Mouse (Mus musculus) midbrain, postnatal 0 days (tissue): ENCODE measurements at regions not wholly inside any gene's neighbourhood (a gene's known extent, or its start where the extent isn't known, plus 50 kb on each side); places are given as distances from the start of the nearest gene placed in this dataset.

Experiments
- ATAC-seq: fragments of 200-750 bp; cut with Nextera tagmentation; 2 replicates; pipeline ENCODE4 v1.8.0; 2017; ENCODE audit warnings: moderate number of reproducible peaks, mild to moderate bottlenecking, moderate TSS enrichment, moderate library complexity; ENCODE audit not compliant: low FRiP score
- DNase-seq: peaks from one replicate; pipeline ENCODE4 v3.0.0-alpha.2; 2015; ENCODE audit warnings: low spot score
- H3K27ac ChIP-seq: fragments of 300-500 bp; sonication (generic); 2 replicates; pipeline ENCODE4 v1.5.1; 2014; ENCODE audit warnings: low read depth, mild to moderate bottlenecking, low read length, mixed read lengths
- H3K27me3 ChIP-seq: fragments of 300-500 bp; sonication (generic); 2 replicates; pipeline ENCODE4 v1.6.1; 2014; ENCODE audit warnings: low read length, control low read depth, mixed read lengths; ENCODE audit not compliant: insufficient read depth
- H3K36me3 ChIP-seq: fragments of 300-500 bp; sonication (generic); 2 replicates; pipeline ENCODE4 v1.6.1; 2014; ENCODE audit warnings: low read length, control low read depth, mixed read lengths; ENCODE audit not compliant: insufficient read depth
- H3K4me1 ChIP-seq: fragments of 300-500 bp; sonication (generic); 2 replicates; pipeline ENCODE4 v1.6.1; 2014; ENCODE audit warnings: mild to moderate bottlenecking, control low read depth, antibody characterized with exemption, low read length, mixed read lengths; ENCODE audit not compliant: insufficient read depth
- H3K4me2 ChIP-seq: fragments of 300-500 bp; sonication (generic); 2 replicates; pipeline ENCODE4 v1.6.1; 2014; ENCODE audit warnings: low read depth, mild to moderate bottlenecking, low read length, mixed read lengths; ENCODE audit not compliant: poor library complexity, severe bottlenecking
- H3K4me3 ChIP-seq: fragments of 300-500 bp; sonication (generic); 2 replicates; pipeline ENCODE4 v1.5.1; 2014; ENCODE audit warnings: low read depth, mild to moderate bottlenecking, low read length, moderate library complexity
- H3K9ac ChIP-seq: fragments of 300-500 bp; sonication (generic); replicated peaks from 2 replicates; pipeline ENCODE4 v1.6.1; 2014; ENCODE audit warnings: mild to moderate bottlenecking, low read length, moderate library complexity, mixed read lengths; ENCODE audit not compliant: poor library complexity, severe bottlenecking
- H3K9me3 ChIP-seq: fragments of 300-500 bp; sonication (generic); 2 replicates; pipeline ENCODE4 v1.6.1; 2016; ENCODE audit warnings: low read length, control low read depth
- CTCF ChIP-seq: IDR thresholded peaks from 2 replicates; pipeline ENCODE4 v1.5.1; 2016; ENCODE audit warnings: antibody characterized with exemption, mild to moderate bottlenecking
- WGBS: fragments of 180-500 bp; shearing (Covaris S2); extraction: QIAGEN DNeasy Blood & Tissue Kit; methylation state at CpG from one replicate; pipeline ENCODE4 v1.1.7; 2014; 5-methylcytosine and 5-hydroxymethylcytosine counted together

DNA sequence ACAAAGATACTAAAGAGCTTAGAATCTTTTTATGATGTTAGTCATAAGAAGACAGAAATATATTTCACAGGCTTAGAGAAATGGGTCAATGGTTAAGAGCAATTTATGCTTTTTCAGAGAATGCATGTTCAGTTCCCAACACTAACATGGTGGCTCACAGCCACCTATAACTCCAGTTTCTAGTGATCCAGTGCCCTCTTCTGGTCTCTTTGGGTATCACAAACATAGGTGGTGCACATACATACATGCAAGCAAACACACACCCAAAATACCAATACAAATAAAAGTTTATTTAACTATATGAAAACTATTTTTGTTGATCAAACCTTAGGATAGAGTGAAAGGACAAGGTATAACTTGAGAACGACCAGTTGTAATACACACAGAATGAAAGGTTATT is 308.0 kb downstream of the Cmpk2 start:
- Histone ChIP-seq H3K4me2 (no peak overlapping the region), H3K4me3 (no peak overlapping the region), H3K4me1 (no peaks in the 10 kb centered on the region), H3K9me3 (no peaks in the 10 kb centered on the region), H3K9ac (no peak overlapping the region), H3K36me3 (no peaks in the 10 kb centered on the region), H3K27ac (no peak overlapping the region), H3K27me3 (no peaks in the 10 kb centered on the region)
- DNase-seq (no peak), ATAC-seq (no peak)
- 95% methylated on average over 1 of the region's 1 CpGs for WGBS
- TF ChIP-seq CTCF, result 0 out of 2 replicates have a peak, but pooled peaks have one; percentile 9

DNA sequence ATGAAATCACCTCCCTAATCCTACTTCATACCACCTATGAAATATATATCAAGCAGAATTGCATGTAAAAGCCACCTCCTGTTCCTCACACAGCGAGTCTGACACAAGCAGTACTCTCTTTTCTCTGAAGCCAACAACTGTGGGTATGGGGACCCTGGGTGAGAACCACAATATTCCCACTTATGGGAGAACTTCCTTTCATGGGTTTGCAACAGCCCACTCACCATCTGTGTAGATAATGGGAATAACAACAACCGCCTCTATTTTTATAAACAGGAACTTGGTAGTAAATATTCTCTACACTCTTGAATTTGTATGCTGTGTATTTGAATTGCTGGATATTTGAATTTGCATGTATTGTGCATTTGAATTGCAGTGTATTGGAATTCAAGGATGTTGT is 305.0 kb downstream of the Cmpk2 start:
- H3K4me1 ChIP-seq, result no peaks in the 10 kb centered on the region
- no peak overlapping the region for H3K9ac ChIP-seq
- H3K4me3 ChIP-seq, result no peak overlapping the region
- 83% methylated on average over 2 of the region's 2 CpGs for WGBS
- H3K9me3 ChIP-seq, result no peaks in the 10 kb centered on the region
- no peak for TF ChIP-seq CTCF
- H3K27ac ChIP-seq, result no peak overlapping the region
- no peak for ATAC-seq
- no peaks in the 10 kb centered on the region for H3K36me3 ChIP-seq
- H3K4me2 ChIP-seq, result no peak overlapping the region
- no peaks in the 10 kb centered on the region for H3K27me3 ChIP-seq
- no peak for DNase-seq

DNA sequence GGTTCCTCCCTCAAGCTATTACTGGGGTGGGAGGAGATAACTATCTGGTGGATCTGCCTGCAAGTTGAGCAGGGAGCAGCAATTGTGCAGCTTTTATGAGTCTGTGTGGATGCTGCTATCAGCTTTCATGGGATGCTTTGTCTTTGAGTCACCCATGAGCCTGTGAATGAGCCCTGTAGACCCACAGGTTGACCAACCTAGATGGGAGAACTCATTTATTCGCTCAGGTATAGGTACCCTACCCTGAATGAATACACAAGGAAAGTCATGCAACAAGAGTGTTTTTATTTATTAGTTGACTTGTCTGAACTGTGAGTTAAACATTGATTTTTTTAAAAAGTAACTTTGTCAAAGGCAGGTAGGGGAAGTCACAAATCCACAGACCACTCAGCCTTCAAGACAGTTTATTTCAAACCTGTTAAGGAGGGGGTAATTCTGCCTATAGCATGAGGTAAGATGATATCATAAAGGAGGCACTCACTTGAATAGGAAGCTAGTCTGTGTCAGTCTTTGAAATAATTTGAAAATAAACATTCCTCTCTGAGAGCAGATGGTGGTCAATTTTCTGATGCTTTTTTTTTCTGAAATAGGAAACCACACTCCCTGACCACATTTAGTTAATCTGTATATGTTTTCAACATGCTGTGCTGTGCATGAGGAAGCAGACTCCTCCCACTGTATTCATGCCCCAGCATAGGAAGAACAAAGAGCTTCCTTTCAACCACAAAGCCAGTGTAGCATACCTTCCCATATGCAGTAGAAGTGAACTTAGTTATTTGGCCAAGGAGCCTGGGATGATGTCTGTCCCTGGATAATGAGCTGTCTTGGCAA is 302.0 kb downstream of the Cmpk2 start:
- WGBS, result 91% methylated on average over 1 of the region's 1 CpGs
- Histone ChIP-seq H3K27me3 (no peaks in the 10 kb centered on the region), H3K36me3 (no peaks in the 10 kb centered on the region), H3K9ac (no peak overlapping the region), H3K4me2 (no peak overlapping the region), H3K4me1 (no peaks in the 10 kb centered on the region), H3K4me3 (no peak overlapping the region), H3K9me3 (no peaks in the 10 kb centered on the region), H3K27ac (no peak overlapping the region)
- no peak for TF ChIP-seq CTCF
- no peak for ATAC-seq
- no peak for DNase-seq

DNA sequence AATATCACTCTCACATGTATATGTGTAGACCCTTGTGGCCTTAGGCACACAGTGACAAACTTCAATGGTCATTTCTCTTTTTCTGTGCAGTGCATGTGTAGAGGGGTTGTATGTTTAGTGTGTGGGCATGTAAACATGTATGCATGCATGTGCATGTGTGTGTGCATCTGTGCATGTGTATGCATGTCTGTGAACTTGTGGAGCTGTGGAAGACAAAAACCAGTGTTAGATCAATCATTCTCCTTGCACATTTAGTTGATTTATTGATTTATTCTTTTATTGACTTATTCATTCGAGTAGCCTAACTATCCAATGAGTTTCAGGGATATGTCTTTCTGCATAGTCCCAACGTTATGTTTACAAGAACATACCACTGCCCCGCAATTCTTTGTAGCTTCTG is 298.5 kb downstream of the Cmpk2 start:
- ATAC-seq (no peak), DNase-seq (no peak)
- TF ChIP-seq CTCF, result no peak
- H3K4me2 ChIP-seq, result no peak overlapping the region
- no peaks in the 10 kb centered on the region for H3K27me3 ChIP-seq
- H3K9ac ChIP-seq, result no peak overlapping the region
- H3K36me3 ChIP-seq, result no peaks in the 10 kb centered on the region
- no peak overlapping the region for H3K4me3 ChIP-seq
- no peaks in the 10 kb centered on the region for H3K4me1 ChIP-seq
- no peak overlapping the region for H3K27ac ChIP-seq
- WGBS, result 86% methylated on average over 3 of the region's 3 CpGs
- H3K9me3 ChIP-seq, result no peaks in the 10 kb centered on the region

DNA sequence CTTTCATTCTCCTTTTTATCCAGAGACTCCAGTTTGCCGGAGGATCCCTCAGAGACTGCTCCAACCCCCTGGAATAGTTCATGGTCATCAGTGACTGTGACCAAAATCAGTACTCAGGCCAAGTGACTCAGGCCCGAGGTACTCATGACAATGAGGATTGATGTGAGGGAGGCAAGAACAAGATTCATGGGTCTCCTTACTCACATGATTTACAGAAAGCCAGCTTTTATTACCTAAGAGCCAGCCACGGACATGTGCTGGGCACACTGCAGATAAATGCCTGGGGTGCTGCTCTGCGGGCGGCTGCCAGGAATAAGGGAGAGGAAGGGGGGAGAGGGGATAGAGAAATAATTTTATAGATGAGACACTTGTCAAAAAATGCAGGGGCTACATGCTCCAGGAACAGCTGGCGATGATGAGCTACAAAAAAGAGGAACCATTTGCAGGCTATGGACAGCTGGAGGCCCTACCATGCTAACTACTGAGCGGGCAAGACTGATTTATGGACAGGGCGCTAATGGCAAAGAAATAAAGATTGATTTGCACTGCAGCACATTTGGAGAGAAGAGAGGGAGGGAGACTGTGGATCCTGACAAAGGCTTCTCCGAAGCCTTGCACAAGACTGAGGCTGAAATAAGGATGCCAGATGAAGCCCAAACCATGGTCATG is 289.8 kb downstream of the Cmpk2 start:
- peak; percentile 24 for DNase-seq

DNA sequence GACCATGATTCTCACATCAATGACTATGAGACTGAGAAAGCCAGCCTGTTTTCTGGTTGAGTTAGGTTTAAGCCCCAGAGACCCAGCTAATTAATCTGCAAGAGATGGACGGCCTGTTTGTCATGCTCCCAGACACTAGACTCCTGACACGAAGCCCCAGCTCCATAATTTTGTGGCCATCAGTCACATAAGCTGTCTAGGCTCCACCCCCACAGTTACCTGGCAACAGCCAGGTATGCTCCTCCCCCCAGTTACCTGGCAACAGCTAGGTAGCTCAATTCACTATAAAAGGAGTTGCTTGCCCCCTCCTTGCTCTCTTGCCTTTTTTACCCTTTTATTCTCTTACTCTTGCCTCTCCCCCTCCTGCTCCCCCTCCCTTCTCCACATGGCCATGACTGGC is 287.3 kb downstream of the Cmpk2 start:
- H3K27me3 ChIP-seq, result no peaks in the 10 kb centered on the region
- 8% methylated on average over 2 of the region's 2 CpGs for WGBS
- H3K36me3 ChIP-seq, result no peaks in the 10 kb centered on the region
- H3K9ac ChIP-seq, result no peak overlapping the region
- no peak overlapping the region for H3K4me3 ChIP-seq
- H3K9me3 ChIP-seq, result no peaks in the 10 kb centered on the region
- H3K4me2 ChIP-seq, result no peak overlapping the region
- no peaks in the 10 kb centered on the region for H3K4me1 ChIP-seq
- ATAC-seq, result peak; percentile 54; the same call in 1 of the 2 replicates
- peak; percentile 54 for DNase-seq
- no peak for TF ChIP-seq CTCF
- no peak overlapping the region for H3K27ac ChIP-seq

More for the DNA sequence above, 289.8 kb downstream of the Cmpk2 start:
- Histone ChIP-seq H3K36me3 (no peaks in the 10 kb centered on the region), H3K4me3 (no peak overlapping the region), H3K27me3 (no peaks in the 10 kb centered on the region), H3K27ac (no peak overlapping the region), H3K4me1 (no peaks in the 10 kb centered on the region), H3K9ac (no peak overlapping the region), H3K4me2 (no peak overlapping the region), H3K9me3 (no peaks in the 10 kb centered on the region)
- TF ChIP-seq CTCF, result no peak
- ATAC-seq, result no peak
- WGBS, result 76% methylated on average over 9 of the region's 9 CpGs
